Mouse (Mus musculus) ES-Bruce4 (cell line): ENCODE data around the gene Glrx2. TPM values are rescaled to one million over a fixed set of nuclear protein-coding genes. Genes with fewer than 3 reads are reported as not detected.
"Not testable (repeated sequence)": the region's sequence is repeated elsewhere in the genome, so short reads cannot be mapped to it uniquely, and the experiment has no call there.

Experiments used
- H3K27ac ChIP-seq: 2 replicates; pipeline ENCODE4 v1.5.1; 2012; ENCODE audit warnings: low read length, inconsistent platforms; ENCODE audit not compliant: insufficient read depth
- H3K27me3 ChIP-seq: 2 replicates; pipeline ENCODE4 v1.6.1; 2012; ENCODE audit warnings: mild to moderate bottlenecking, low read length, inconsistent platforms; ENCODE audit not compliant: control insufficient read depth, poor library complexity, insufficient read depth, severe bottlenecking
- H3K36me3 ChIP-seq: 2 replicates; pipeline ENCODE4 v1.6.1; 2012; ENCODE audit warnings: inconsistent platforms, mild to moderate bottlenecking, low read length, moderate library complexity; ENCODE audit not compliant: control insufficient read depth, poor library complexity, insufficient read depth, severe bottlenecking
- H3K4me1 ChIP-seq: one replicate; pipeline ENCODE4 v1.8.1; 2011; ENCODE audit warnings: low read length; ENCODE audit not compliant: control insufficient read depth, insufficient read depth
- H3K4me3 ChIP-seq: 2 replicates; pipeline ENCODE4 v1.5.1; 2011; ENCODE audit warnings: low read depth, mild to moderate bottlenecking, low read length
- H3K9ac ChIP-seq: 2 replicates; pipeline ENCODE4 v1.6.1; 2012; ENCODE audit warnings: low read depth, mild to moderate bottlenecking, inconsistent platforms; ENCODE audit not compliant: poor library complexity, severe bottlenecking
- H3K9me3 ChIP-seq: replicated peaks from 2 replicates; pipeline ENCODE4 v1.6.1; 2012; ENCODE audit warnings: mild to moderate bottlenecking, low read length, inconsistent platforms; ENCODE audit not compliant: control insufficient read depth, poor library complexity, insufficient read depth, severe bottlenecking
- CTCF ChIP-seq: IDR thresholded peaks from one replicate; pipeline ENCODE4 v1.8.1; 2011; ENCODE audit warnings: low read depth, low read length
- EP300 ChIP-seq: IDR thresholded peaks from 2 replicates; pipeline ENCODE4 v1.6.1; 2011; ENCODE audit warnings: low read depth, low read length; ENCODE audit not compliant: insufficient read depth
- POLR2A ChIP-seq: IDR thresholded peaks from one replicate; pipeline ENCODE4 v1.8.1; 2011; ENCODE audit warnings: low read length; ENCODE audit not compliant: insufficient read depth
- polyA plus RNA-seq: library from polyadenylated mRNA; stranded (reverse); fragments of >200 nt; gene quantifications from 2 replicates; pipeline ENCODE4 v1.2.4, GENCODE M21; 2011; ENCODE audit warnings: low read depth; ENCODE audit not compliant: missing spikeins, insufficient read depth, insufficient read length

Gene Glrx2
- 42.3 and 48.1 TPM in 2 replicates for polyA plus RNA-seq

DNA sequence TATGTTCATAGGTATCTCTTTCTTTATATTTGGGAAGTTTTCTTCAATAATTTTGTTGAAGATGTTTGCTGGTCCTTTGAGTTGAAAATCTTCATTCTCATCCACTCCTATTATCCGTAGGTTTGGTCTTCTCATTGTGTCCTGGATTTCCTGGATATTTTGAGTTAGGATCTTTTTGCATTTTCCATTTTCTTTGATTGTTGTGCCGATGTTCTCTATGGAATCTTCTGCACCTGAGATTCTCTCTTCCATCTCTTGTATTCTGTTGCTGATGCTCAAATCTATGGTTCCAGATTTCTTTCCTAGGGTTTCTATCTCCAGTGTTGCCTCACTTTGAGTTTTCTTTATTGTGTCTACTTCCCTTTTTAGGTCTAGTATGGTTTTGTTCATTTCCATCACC lies at the start of gene Glrx2:
Gene Glrx2, plus strand, starts transcription at position 301 of the 400 bp plus-strand sequence.
- not testable (repeated sequence) for H3K4me1 ChIP-seq, H3K9ac ChIP-seq, H3K36me3 ChIP-seq, H3K4me3 ChIP-seq, H3K27me3 ChIP-seq, H3K9me3 ChIP-seq, H3K27ac ChIP-seq

DNA sequence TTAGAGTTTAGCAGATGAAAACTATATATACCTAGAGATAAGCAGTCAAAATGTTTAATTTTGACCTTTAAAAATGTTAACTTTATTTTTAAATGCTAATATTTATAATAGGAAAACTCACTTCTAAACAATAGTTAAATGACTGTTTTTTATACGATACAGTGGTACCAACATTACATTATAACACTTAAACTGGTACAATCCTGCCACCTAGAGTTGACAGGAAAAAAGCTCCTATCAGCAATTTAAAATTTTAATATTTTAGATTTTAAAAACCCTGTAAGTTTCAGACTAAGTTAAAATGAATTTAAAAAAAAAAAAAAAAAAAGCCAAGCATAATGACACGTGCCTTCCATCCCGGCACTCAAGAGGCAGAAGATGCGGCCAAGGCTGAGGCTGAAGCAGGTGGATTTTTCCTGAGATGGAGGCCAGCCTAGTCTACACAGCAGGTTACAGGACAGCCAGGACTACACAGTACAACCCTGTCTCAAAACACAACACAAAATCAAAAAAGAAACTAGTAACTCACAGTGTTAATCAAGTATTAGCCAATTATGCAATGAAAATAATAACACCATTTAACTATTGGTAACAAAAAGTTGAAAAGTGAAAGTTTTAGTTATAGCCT lies 40.3 kb upstream of the Glrx2 start:
- Histone ChIP-seq H3K27me3 (no peaks in the 10 kb centered on the region), H3K4me1 (no peaks in the 10 kb centered on the region), H3K36me3 (peaks cover 13% of the 10 kb centered on the region), H3K9me3 (no peaks in the 10 kb centered on the region), H3K9ac (no peak overlapping the region), H3K4me3 (no peak overlapping the region), H3K27ac (no peak overlapping the region)
- TF ChIP-seq EP300: no peak
- TF ChIP-seq CTCF: no peak
- no peak for TF ChIP-seq POLR2A

- Histone ChIP-seq H3K4me1 (no peaks in the 10 kb centered on the region), H3K9ac (no peak overlapping the region), H3K36me3 (peaks cover 40% of the 10 kb centered on the region), H3K9me3 (no peaks in the 10 kb centered on the region), H3K27ac (no peak overlapping the region), H3K27me3 (no peaks in the 10 kb centered on the region), H3K4me3 (no peak overlapping the region)
- TF ChIP-seq POLR2A: no peak
- TF ChIP-seq EP300: no peak
- no peak for TF ChIP-seq CTCF
Observed at GRCm38 (mm10) chr1:143681108-143681507, 35.0 kb upstream of the Glrx2 start.

DNA sequence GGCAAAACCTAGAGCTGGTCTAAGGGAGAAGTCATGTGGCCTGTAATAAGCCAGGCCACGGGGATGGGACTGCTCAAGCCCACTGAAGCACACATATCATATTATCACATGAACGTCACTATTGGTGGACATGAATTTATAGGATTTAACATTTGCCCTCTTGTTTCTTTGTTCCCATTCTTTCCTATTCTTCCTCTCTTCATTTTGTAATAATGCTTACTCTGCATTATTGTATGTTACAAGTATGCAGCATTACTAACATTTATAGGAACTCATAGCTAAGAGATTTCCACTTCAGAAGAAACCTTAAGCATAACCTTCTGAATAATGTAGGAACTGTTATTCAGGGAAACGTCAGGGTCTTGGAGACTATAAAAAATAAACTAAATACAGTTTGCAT lies 31.3 kb upstream of the Glrx2 start:
- Histone ChIP-seq H3K9ac (no peak overlapping the region), H3K36me3 (peaks cover 55% of the 10 kb centered on the region), H3K4me3 (no peak overlapping the region), H3K27ac (no peak overlapping the region), H3K9me3 (no peaks in the 10 kb centered on the region), H3K4me1 (no peaks in the 10 kb centered on the region), H3K27me3 (no peaks in the 10 kb centered on the region)
- TF ChIP-seq EP300 (no peak), CTCF (no peak), POLR2A (no peak)

DNA sequence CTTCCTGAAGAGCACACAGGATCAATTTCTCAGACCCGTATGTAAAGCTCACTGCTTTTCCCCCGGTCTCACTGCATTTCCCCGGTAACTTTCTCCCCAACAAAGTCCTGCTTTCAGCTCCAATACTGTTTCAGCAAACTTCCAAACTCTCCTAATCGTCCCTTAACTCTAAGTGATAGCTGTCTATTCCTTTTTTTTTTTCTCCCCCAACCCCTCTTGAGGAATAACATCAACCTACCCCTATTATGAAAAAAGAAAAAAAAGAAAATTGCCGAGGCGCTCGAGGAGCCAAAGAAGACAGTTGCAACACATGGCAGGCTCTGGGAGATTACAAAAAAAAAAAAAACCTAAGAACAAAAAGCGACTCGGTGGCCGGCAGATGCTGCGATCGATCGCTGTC lies 14.4 kb upstream of the Glrx2 start:
- TF ChIP-seq EP300: no peak
- TF ChIP-seq POLR2A: no peak
- H3K36me3 ChIP-seq: peaks cover 7% of the 10 kb centered on the region
- peak overlapping the region; percentile 71 for H3K27ac ChIP-seq

GRCm38 (mm10) chr1:143702141-143702740 lies 13.9 kb upstream of the Glrx2 start:
- Histone ChIP-seq H3K9me3 (no peaks in the 10 kb centered on the region), H3K27ac (peak overlapping the region; percentile 71), H3K4me3 (peak overlapping the region; percentile 97), H3K36me3 (peaks cover 2% of the 10 kb centered on the region; the same call in 1 of the 2 replicates), H3K27me3 (no peaks in the 10 kb centered on the region), H3K9ac (peak overlapping the region; percentile 87), H3K4me1 (no peaks in the 10 kb centered on the region)
- no peak for TF ChIP-seq EP300
- TF ChIP-seq POLR2A: no peak
- TF ChIP-seq CTCF: no peak

More for the DNA sequence above, 14.4 kb upstream of the Glrx2 start:
- peak overlapping the region; percentile 87 for H3K9ac ChIP-seq
- no peaks in the 10 kb centered on the region for H3K4me1 ChIP-seq
- no peaks in the 10 kb centered on the region for H3K9me3 ChIP-seq
- H3K4me3 ChIP-seq: peak overlapping the region; percentile 97
- no peaks in the 10 kb centered on the region for H3K27me3 ChIP-seq
